Mouse (Mus musculus) liver, adult (tissue): ENCODE results near the gene Pomgnt1.

Experiments
- GATA4 ChIP-seq: IDR thresholded peaks from 2 replicates; pipeline ENCODE4 v1.6.1; 2014; ENCODE audit warnings: mild to moderate bottlenecking, low read length; ENCODE audit not compliant: insufficient replicate concordance

The Pomgnt1 gene

DNA sequence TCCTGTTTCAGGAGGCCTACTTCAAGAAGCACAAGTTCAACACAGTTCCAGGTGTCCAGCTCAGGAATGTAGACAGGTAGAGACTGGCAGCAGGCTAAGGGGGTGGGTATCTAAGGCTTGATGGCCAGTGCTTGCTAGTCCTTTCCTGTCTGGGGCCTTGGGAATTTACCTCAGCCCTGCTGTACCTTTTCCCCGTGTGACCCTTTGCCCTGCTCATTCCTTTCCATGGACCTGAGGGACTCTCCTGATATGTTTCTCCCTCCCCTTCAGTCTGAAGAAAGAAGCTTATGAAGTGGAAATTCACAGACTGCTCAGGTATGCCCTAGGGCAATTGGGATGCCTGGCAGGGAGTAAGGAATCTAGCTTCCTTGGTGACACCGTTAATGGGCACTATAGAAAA, 34.2 kb downstream of the Pomgnt1 start:
- TF ChIP-seq GATA4, result no peak

DNA sequence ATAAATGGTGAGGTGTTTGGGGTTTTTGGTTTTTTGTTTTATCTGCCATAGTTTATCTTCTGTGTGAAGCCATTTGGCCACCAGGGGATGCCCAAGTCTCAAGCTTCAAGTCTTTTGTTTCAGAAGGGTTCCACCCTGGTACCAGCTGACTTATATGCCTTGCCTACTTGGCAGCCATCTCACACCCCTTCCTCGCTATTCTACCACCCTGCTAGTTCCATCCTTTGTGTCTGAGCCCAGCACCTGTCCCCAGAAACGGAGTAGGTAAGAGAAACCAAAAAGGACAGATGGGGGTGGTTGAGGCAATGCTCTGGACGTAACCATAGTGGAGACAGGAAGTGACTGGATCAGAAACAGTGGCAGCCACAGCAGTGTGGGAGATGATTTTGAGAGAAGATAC, 36.3 kb downstream of the Pomgnt1 start:
- no peak for TF ChIP-seq GATA4

- TF ChIP-seq GATA4, result no peak
Measured at GRCm38 (mm10) chr4:116160769-116161168, 37.1 kb downstream of the Pomgnt1 start.

DNA sequence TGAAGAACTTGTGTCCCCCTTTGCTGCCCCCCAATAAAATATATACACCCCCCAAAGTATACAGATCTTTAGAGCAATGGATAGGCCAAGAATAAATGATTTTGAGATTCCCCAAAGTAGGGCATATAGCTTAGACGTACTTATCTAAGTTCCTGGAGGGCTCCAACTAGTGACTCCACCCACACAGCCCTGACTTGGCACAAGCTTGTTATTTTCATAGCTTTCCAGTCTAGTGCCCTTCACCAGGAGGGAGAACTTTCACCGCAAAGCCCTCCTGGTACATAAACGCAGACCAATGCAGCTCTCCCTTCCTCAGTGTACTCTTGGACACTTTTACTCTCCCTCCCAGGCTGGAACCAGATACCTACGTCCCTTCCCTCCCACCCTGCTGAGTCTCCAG, 38.5 kb downstream of the Pomgnt1 start:
- TF ChIP-seq GATA4, result no peak

- TF ChIP-seq GATA4, result no peak
Measured at GRCm38 (mm10) chr4:116164759-116165554, 41.3 kb downstream of the Pomgnt1 start.

GRCm38 (mm10) chr4:116165708-116166407, 42.2 kb downstream of the Pomgnt1 start:
- TF ChIP-seq GATA4, result no peak

DNA sequence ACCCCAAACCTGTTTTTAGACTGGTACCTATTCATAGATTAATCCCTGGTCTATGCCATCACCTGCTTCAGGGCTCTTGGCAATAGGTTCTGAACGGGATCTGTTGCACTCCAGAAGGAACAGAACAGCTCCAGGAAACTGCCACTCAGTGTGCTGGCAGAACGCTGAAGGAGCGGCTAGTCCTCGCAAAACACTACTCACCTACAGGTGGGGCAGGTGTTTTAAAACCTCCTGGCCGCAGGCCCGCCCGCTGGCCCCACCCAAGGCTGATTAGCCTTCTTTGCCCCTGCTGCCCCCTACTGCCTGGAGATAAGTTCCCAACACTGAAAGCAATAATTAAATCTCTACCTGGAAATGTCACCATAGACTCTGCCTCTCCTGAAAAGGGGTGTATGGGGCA, 43.8 kb downstream of the Pomgnt1 start, which contains the start of gene Tspan1:
Tspan1 (minus strand) TSS at position 198 of the 400 bp plus-strand sequence.
- TF ChIP-seq GATA4, result no peak

- TF ChIP-seq GATA4, result no peak
Measured at GRCm38 (mm10) chr4:116168617-116169352, 45.1 kb downstream of the Pomgnt1 start.

GRCm38 (mm10) chr4:116169353-116169672, 45.7 kb downstream of the Pomgnt1 start:
- no peak for TF ChIP-seq GATA4

- no peak for TF ChIP-seq GATA4
Measured at GRCm38 (mm10) chr4:116173072-116173471, 49.4 kb downstream of the Pomgnt1 start, which contains the start of the genes 1700042G07Rik and Gm49337. Gene 1700042G07Rik, plus strand, starts transcription at chr4:116173372. Gene Gm49337, plus strand, starts transcription at chr4:116173384.

DNA sequence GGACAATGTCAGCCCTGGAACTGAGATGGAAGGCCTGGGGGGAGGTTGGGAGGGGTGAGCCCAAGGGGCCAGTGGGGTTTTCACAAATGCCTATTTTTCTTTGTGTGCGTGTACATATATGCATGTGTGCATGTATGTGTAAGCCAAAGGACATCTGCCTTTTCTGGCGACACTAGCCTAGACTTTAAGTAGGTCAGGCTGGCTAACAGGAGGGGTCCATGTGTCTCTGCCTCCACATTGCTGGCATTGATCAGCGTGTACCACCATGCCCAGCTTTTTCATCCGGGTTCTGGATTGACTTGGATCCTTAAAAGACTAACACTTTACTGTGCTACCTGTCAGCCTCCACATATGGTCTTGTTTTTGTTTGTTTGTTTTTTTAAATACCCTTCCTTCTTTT, 50.1 kb downstream of the Pomgnt1 start:
- no peak for TF ChIP-seq GATA4

DNA sequence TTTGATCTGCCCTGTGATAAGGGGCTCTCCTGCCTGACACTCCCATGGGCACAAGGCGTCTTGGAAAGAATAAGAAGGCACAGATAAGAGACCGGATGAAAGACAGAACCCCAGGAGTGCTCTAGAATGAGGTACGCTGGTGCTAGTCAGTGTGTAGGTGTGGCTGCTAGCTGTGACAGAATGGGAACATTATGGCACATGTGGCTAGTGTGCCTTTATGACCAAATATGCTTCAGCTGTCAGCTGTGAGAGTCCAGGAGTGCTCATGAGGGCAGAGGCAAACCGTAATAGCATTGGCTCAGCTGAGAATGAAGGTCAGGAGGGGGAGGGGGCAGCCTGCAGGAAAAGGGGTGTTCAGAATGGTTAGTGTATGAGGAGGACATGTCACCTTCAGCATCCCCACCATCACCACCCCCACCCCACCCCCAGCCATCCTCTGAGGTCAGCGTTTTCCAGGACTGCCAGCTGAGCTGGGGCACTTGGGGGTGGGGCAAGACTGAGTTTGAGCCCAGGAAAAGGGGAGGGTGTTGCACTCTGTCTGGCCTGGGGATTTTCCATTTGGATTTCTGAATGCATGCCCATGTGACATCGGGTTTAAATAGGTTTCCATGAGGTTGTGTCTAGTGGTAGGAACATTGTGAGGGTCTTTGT, 51.0 kb downstream of the Pomgnt1 start:
- TF ChIP-seq GATA4, result no peak

DNA sequence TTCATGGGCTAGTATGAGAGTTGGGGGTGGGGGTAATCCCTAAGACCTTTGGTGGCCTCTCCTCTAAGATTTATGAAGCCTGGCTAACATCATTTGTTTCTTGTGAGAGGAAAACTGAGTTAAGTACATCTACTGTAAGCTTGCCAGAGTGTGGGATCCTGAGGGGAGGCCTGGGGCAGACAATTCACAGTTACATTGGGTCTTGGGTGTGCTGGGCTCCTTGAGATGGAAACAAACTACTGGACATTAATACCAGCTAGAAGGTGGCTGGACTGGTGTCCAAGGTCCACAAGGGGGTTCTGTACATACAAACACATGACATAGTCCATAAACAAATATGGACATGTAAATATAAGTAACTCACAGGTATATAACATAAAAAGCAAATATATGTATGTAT, 51.5 kb downstream of the Pomgnt1 start:
- no peak for TF ChIP-seq GATA4

DNA sequence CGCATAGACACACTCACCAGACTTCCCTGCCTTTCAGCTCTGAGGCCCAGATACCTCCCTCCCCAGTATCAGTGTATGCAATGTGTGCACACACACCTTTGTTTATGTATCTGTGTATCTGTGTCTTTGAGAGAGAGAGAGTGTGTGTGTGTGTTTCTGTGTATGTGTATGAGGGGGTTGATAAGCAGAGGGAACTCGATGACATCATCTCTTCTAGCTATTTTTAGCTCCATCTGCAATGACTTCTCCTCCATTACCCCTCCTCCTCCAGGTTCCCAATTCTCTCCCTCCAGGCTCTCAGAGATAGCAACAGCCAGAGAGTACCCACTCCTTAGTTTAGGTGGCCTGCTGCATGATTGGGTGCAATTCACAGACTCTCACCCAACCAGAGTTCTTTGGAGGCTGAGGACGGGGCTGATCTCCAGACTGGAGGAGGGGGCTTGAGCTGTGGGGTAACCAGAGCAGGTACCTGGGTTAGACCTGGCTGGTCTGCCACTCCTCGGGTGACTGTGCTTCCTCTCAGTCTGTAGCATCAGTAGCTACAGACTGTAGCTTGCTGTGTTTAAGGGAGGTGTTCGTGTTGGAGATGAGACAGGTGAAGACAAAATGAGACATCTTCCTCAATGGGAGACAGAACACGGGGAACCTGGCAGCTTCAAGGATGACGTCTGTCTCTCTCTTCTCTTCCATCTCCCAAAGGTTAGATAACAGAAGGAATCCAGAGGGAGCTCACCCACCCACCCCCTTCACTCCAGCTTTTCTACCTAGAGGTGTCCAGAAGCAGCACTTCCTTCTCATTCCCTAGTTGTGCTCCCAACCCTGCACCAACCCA, 52.3 kb downstream of the Pomgnt1 start:
- no peak for TF ChIP-seq GATA4

- no peak for TF ChIP-seq GATA4
Measured at GRCm38 (mm10) chr4:116176543-116176988, 52.9 kb downstream of the Pomgnt1 start.

DNA sequence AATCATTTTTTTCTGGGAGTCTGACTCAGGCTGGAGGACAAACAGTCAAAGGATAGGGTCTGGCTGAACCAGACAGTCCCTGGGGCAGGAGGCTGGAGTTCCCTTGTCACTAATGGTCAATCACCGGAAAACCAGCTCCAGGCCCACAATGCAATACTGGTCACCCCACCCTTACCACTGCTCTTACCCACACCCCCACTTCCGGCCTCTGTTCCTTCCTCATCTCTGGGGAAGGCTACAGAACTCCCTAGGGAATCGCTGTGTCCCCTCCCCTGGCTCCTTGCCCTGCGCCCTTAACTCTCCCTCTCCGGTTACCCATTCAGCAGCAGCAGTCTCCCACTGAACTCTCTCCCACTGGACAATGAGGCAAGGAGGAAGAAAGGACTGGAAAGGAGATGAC, 53.5 kb downstream of the Pomgnt1 start:
- no peak; the same call in 1 of the 2 replicates for TF ChIP-seq GATA4
